Mouse (Mus musculus) heart, adult 18-20 months (tissue): ENCODE measurements at regions not wholly inside any gene's neighbourhood (a gene's known extent, or its start where the extent isn't known, plus 50 kb on each side); places are given as distances from the start of the nearest gene placed in this dataset.

Source experiments
- DNase-seq, 2 experiments: peaks; one replicate each; pipeline ENCODE4 v3.0.0; 2021 to 2022; ENCODE audit warnings: mixed read lengths in 1 of 2

- DNase-seq, result no peak
Observed at GRCm38 (mm10) chr14:24886164-24886563, 399.2 kb downstream of the Rps24 start.

- DNase-seq, result no peak
Observed at GRCm38 (mm10) chr14:24886896-24887421, 400.0 kb downstream of the Rps24 start.

- DNase-seq, result no peak
Observed at GRCm38 (mm10) chr14:24890856-24891255, 403.9 kb downstream of the Rps24 start.

GRCm38 (mm10) chr14:24895196-24895595 is 408.3 kb downstream of the Rps24 start:
- DNase-seq, result no peak

- no peak for DNase-seq
Observed at GRCm38 (mm10) chr14:24896681-24897080, 409.8 kb downstream of the Rps24 start.

- DNase-seq, result peak; percentile 15 to 24
Observed at GRCm38 (mm10) chr14:24900501-24901179, 413.7 kb downstream of the Rps24 start.

GRCm38 (mm10) chr14:24901726-24902125 is 414.8 kb downstream of the Rps24 start:
- DNase-seq, result no peak

GRCm38 (mm10) chr14:24902870-24903269 is 415.9 kb downstream of the Rps24 start:
- DNase-seq, result peak; percentile 73 to 86

GRCm38 (mm10) chr14:24904712-24905111 is 417.8 kb downstream of the Rps24 start:
- DNase-seq, result no peak

GRCm38 (mm10) chr14:24906916-24907315 is 420.0 kb downstream of the Rps24 start:
- DNase-seq, result no peak

GRCm38 (mm10) chr14:24908377-24908776 is 421.5 kb downstream of the Rps24 start:
- DNase-seq, result no peak

- DNase-seq, result no peak
Observed at GRCm38 (mm10) chr14:24911621-24912020, 424.7 kb downstream of the Rps24 start.

- DNase-seq, result no peak
Observed at GRCm38 (mm10) chr14:24919056-24919455, 432.1 kb downstream of the Rps24 start.

GRCm38 (mm10) chr14:24922006-24922405 is 435.1 kb downstream of the Rps24 start:
- DNase-seq, result no peak

- DNase-seq, result no peak
Observed at GRCm38 (mm10) chr14:24924561-24924960, 437.6 kb downstream of the Rps24 start.

GRCm38 (mm10) chr14:24926086-24927048 is 439.4 kb downstream of the Rps24 start:
- DNase-seq, result no peak

- DNase-seq, result no peak
Observed at GRCm38 (mm10) chr14:24928726-24929125, 441.8 kb downstream of the Rps24 start.

GRCm38 (mm10) chr14:24930251-24930650 is 443.3 kb downstream of the Rps24 start:
- DNase-seq, result no peak

- DNase-seq, result no peak
Observed at GRCm38 (mm10) chr14:24937876-24938275, 451.0 kb downstream of the Rps24 start.

GRCm38 (mm10) chr14:24939068-24939467 is 452.1 kb downstream of the Rps24 start:
- DNase-seq, result no peak

- DNase-seq, result peak; percentile 38 to 53
Observed at GRCm38 (mm10) chr14:24939476-24940200, 452.7 kb downstream of the Rps24 start.

- DNase-seq, result no peak
Observed at GRCm38 (mm10) chr14:24945716-24946115, 458.8 kb downstream of the Rps24 start.
